Mouse (Mus musculus): ENCODE measurements at regions not wholly inside any gene's neighbourhood (a gene's known extent, or its start where the extent isn't known, plus 50 kb on each side); places are given as distances from the start of the nearest gene placed in this dataset.
A peak's percentile ranks its signal among the peaks of the same experiment; 100 is the strongest.

- Histone ChIP-seq H3K36me3 (ENCODE audit: insufficient read depth, low read length) (no peaks in the 10 kb centered on the region), H3K27me3 (ENCODE audit: insufficient read depth, low read length) (0 out of 2 replicates have a peak, but pooled peaks cover 3% of the 10 kb centered on the region), H3K4me1 (replicated peaks; ENCODE audit: low read depth, low read length) (peaks cover 18% of the 10 kb centered on the region), H3K4me3 (replicated peaks; ENCODE audit: low read length) (no peak overlapping the region), H3K9me3 (ENCODE audit: low read length) (peaks cover 2% of the 10 kb centered on the region; the same call in 1 of the 2 replicates)
- TF ChIP-seq CTCF (conservative IDR thresholded peaks at IDR 0.05; ENCODE audit: low read length) (no peak), NANOG (IDR thresholded peaks at IDR 0.05; ENCODE audit: borderline replicate concordance, low read length) (no peak), POU5F1 (IDR thresholded peaks at IDR 0.05; ENCODE audit: borderline replicate concordance, low read length) (no peak)
Observed at GRCm38 (mm10) chr2:131749746-131750145, 109.8 kb downstream of the Erv3 start.

DNA sequence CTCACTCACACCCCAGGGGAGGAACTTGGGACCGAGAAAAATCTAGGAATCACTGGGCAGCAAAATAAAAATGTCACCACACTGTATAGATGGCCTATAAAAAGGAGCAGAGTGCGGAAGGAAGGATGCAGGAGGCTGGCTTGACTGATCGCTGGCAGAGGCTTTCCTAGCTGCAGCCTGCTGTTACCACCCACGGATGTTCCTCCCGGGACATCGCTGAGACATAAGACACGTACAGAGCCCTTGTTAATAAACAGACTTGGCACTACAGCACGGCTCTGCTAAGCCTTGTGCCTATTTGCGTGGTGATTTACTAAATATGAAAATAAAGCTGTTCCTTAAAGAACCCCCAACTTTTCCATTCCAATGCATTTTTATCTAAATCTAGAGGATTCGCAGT, 110.8 kb downstream of the Erv3 start:
- no peaks in the 10 kb centered on the region for H3K36me3 ChIP-seq (ENCODE audit: insufficient read depth, low read length)
- no peaks in the 10 kb centered on the region; the same call in 1 of the 2 replicates for H3K9me3 ChIP-seq (ENCODE audit: low read length)
- H3K4me3 ChIP-seq (replicated peaks; ENCODE audit: low read length): no peak overlapping the region
- TF ChIP-seq CTCF (conservative IDR thresholded peaks at IDR 0.05; ENCODE audit: low read length) (no peak), NANOG (IDR thresholded peaks at IDR 0.05; ENCODE audit: borderline replicate concordance, low read length) (no peak), POU5F1 (IDR thresholded peaks at IDR 0.05; ENCODE audit: borderline replicate concordance, low read length) (no peak)
- peaks cover 15% of the 10 kb centered on the region for H3K4me1 ChIP-seq (replicated peaks; ENCODE audit: low read depth, low read length)
- 0 out of 2 replicates have a peak, but pooled peaks cover 3% of the 10 kb centered on the region for H3K27me3 ChIP-seq (ENCODE audit: insufficient read depth, low read length)

GRCm38 (mm10) chr2:131747707-131748106, 111.8 kb downstream of the Erv3 start:
- no peaks in the 10 kb centered on the region; the same call in 1 of the 2 replicates for H3K9me3 ChIP-seq (ENCODE audit: low read length)
- no peaks in the 10 kb centered on the region for H3K36me3 ChIP-seq (ENCODE audit: insufficient read depth, low read length)
- H3K4me1 ChIP-seq (replicated peaks; ENCODE audit: low read depth, low read length): peaks cover 5% of the 10 kb centered on the region
- H3K27me3 ChIP-seq (ENCODE audit: insufficient read depth, low read length): 0 out of 2 replicates have a peak, but pooled peaks cover 3% of the 10 kb centered on the region
- H3K4me3 ChIP-seq (replicated peaks; ENCODE audit: low read length): no peak overlapping the region
- TF ChIP-seq CTCF (conservative IDR thresholded peaks at IDR 0.05; ENCODE audit: low read length) (peak; percentile 30; the same call in 1 of the 2 replicates), POU5F1 (IDR thresholded peaks at IDR 0.05; ENCODE audit: borderline replicate concordance, low read length) (no peak), NANOG (IDR thresholded peaks at IDR 0.05; ENCODE audit: borderline replicate concordance, low read length) (no peak)

DNA sequence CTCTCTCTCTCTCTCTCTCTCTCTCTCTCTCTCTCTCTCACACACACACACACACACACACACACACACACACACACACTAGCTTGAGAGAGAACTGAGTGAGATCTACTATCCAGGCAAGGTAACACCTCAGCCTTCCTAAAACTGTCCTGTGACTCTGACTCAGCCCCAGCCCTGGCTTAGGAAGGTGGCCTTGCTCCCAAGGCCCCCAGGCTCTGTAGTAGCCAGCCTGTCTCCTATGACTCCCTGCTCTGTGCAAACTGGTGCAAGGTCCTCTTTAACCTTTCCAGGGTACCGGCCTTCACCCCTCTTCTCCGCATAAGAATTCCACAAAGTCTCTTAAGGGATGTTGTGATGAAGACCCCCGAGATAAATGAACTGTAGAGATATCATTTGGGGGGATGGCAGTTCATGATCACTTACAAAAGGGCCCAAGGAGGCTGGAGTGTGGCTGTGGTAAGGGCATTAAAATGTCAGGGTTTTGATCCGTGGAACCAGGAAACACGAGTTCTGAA, 114.1 kb downstream of the Erv3 start:
- H3K36me3 ChIP-seq (ENCODE audit: insufficient read depth, low read length): no peaks in the 10 kb centered on the region
- H3K4me3 ChIP-seq (replicated peaks; ENCODE audit: low read length): no peak overlapping the region
- H3K4me1 ChIP-seq (replicated peaks; ENCODE audit: low read depth, low read length): peaks cover 5% of the 10 kb centered on the region; the same call in 1 of the 2 replicates
- no peaks in the 10 kb centered on the region for H3K9me3 ChIP-seq (ENCODE audit: low read length)
- TF ChIP-seq CTCF (conservative IDR thresholded peaks at IDR 0.05; ENCODE audit: low read length): no peak
- TF ChIP-seq NANOG (IDR thresholded peaks at IDR 0.05; ENCODE audit: borderline replicate concordance, low read length): no peak
- no peak for TF ChIP-seq POU5F1 (IDR thresholded peaks at IDR 0.05; ENCODE audit: borderline replicate concordance, low read length)
- 0 out of 2 replicates have a peak, but pooled peaks cover 5% of the 10 kb centered on the region for H3K27me3 ChIP-seq (ENCODE audit: insufficient read depth, low read length)

DNA sequence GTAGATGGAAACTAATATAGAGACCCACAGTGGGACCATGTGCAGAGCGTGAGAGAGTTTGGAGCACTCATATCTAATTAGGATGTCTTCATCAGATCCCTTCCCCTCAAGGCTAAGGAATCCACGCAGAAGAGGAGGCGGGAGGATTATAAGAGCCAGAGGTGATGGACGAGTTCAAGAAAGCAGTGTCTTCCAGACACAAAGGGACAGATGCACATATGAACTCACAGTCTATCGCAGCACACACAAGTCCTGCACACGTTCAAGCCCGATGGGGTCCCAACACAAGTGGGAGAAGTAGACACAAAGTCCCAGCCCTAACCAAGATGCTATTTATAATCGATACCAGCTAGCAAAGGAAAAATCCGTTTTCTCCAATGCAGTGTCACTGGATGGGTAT, 114.6 kb downstream of the Erv3 start:
- Histone ChIP-seq H3K36me3 (ENCODE audit: insufficient read depth, low read length) (no peaks in the 10 kb centered on the region), H3K4me3 (replicated peaks; ENCODE audit: low read length) (no peak overlapping the region), H3K9me3 (ENCODE audit: low read length) (no peaks in the 10 kb centered on the region), H3K4me1 (replicated peaks; ENCODE audit: low read depth, low read length) (peaks cover 5% of the 10 kb centered on the region; the same call in 1 of the 2 replicates), H3K27me3 (ENCODE audit: insufficient read depth, low read length) (0 out of 2 replicates have a peak, but pooled peaks cover 6% of the 10 kb centered on the region)
- TF ChIP-seq POU5F1 (IDR thresholded peaks at IDR 0.05; ENCODE audit: borderline replicate concordance, low read length) (no peak), CTCF (conservative IDR thresholded peaks at IDR 0.05; ENCODE audit: low read length) (no peak), NANOG (IDR thresholded peaks at IDR 0.05; ENCODE audit: borderline replicate concordance, low read length) (no peak)

GRCm38 (mm10) chr2:131740456-131740855, 119.1 kb downstream of the Erv3 start:
- Histone ChIP-seq H3K9me3 (ENCODE audit: low read length) (no peaks in the 10 kb centered on the region), H3K4me3 (replicated peaks; ENCODE audit: low read length) (no peak overlapping the region), H3K36me3 (ENCODE audit: insufficient read depth, low read length) (no peaks in the 10 kb centered on the region), H3K27me3 (ENCODE audit: insufficient read depth, low read length) (0 out of 2 replicates have a peak, but pooled peaks cover 3% of the 10 kb centered on the region), H3K4me1 (replicated peaks; ENCODE audit: low read depth, low read length) (peaks cover 9% of the 10 kb centered on the region)
- TF ChIP-seq NANOG (IDR thresholded peaks at IDR 0.05; ENCODE audit: borderline replicate concordance, low read length): no peak
- no peak for TF ChIP-seq POU5F1 (IDR thresholded peaks at IDR 0.05; ENCODE audit: borderline replicate concordance, low read length)
- TF ChIP-seq CTCF (conservative IDR thresholded peaks at IDR 0.05; ENCODE audit: low read length): no peak

- Histone ChIP-seq H3K9me3 (ENCODE audit: low read length) (no peaks in the 10 kb centered on the region), H3K4me1 (replicated peaks; ENCODE audit: low read depth, low read length) (peaks cover 9% of the 10 kb centered on the region), H3K4me3 (replicated peaks; ENCODE audit: low read length) (no peak overlapping the region), H3K27me3 (ENCODE audit: insufficient read depth, low read length) (0 out of 2 replicates have a peak, but pooled peaks cover 3% of the 10 kb centered on the region), H3K36me3 (ENCODE audit: insufficient read depth, low read length) (no peaks in the 10 kb centered on the region)
- TF ChIP-seq POU5F1 (IDR thresholded peaks at IDR 0.05; ENCODE audit: borderline replicate concordance, low read length) (no peak), CTCF (conservative IDR thresholded peaks at IDR 0.05; ENCODE audit: low read length) (no peak), NANOG (IDR thresholded peaks at IDR 0.05; ENCODE audit: borderline replicate concordance, low read length) (no peak)
Observed at GRCm38 (mm10) chr2:131739022-131739421, 120.5 kb downstream of the Erv3 start.

GRCm38 (mm10) chr2:131734740-131735378, 124.7 kb downstream of the Erv3 start:
- no peaks in the 10 kb centered on the region for H3K9me3 ChIP-seq (ENCODE audit: low read length)
- no peak for TF ChIP-seq NANOG (IDR thresholded peaks at IDR 0.05; ENCODE audit: borderline replicate concordance, low read length)
- no peak for TF ChIP-seq POU5F1 (IDR thresholded peaks at IDR 0.05; ENCODE audit: borderline replicate concordance, low read length)
- no peak for TF ChIP-seq CTCF (conservative IDR thresholded peaks at IDR 0.05; ENCODE audit: low read length)
- H3K4me1 ChIP-seq (replicated peaks; ENCODE audit: low read depth, low read length): peaks cover 9% of the 10 kb centered on the region
- H3K36me3 ChIP-seq (ENCODE audit: insufficient read depth, low read length): no peaks in the 10 kb centered on the region
- H3K27me3 ChIP-seq (ENCODE audit: insufficient read depth, low read length): no peaks in the 10 kb centered on the region
- H3K4me3 ChIP-seq (replicated peaks; ENCODE audit: low read length): no peak overlapping the region

Measured in E14TG2a.4 (cell line).